Mouse (Mus musculus) limb, embryonic 14.5 days (tissue): Measurements from ENCODE around the gene Vwa7. TPM values are rescaled to one million over a fixed set of nuclear protein-coding genes. Genes with fewer than 3 reads are reported as not detected.
A peak's percentile ranks its signal among the peaks of the same experiment; 100 is the strongest.

Source experiments
- ATAC-seq: fragments of 200-750 bp; cut with Nextera tagmentation; 2 replicates; pipeline ENCODE4 v1.8.0; 2017; ENCODE audit warnings: low read depth, moderate number of reproducible peaks, moderate TSS enrichment; ENCODE audit not compliant: low FRiP score
- DNase-seq: peaks from one replicate; pipeline ENCODE4 v3.0.0-alpha.2; 2015; ENCODE audit warnings: low spot score
- H3K27ac ChIP-seq: fragments of 300-500 bp; sonication (generic); replicated peaks from 2 replicates; pipeline ENCODE4 v1.5.1; 2014; ENCODE audit warnings: low read depth, mild to moderate bottlenecking, low read length, moderate library complexity, mixed read lengths
- H3K27me3 ChIP-seq: fragments of 300-500 bp; sonication (generic); 2 replicates; pipeline ENCODE4 v1.6.1; 2014; ENCODE audit warnings: low read length, mixed read lengths; ENCODE audit not compliant: control insufficient read depth, insufficient read depth
- H3K36me3 ChIP-seq: fragments of 300-500 bp; sonication (generic); 2 replicates; pipeline ENCODE4 v1.6.1; 2014; ENCODE audit warnings: mild to moderate bottlenecking, low read length, moderate library complexity, mixed read lengths; ENCODE audit not compliant: control insufficient read depth, insufficient read depth
- H3K4me1 ChIP-seq: fragments of 300-500 bp; sonication (generic); 2 replicates; pipeline ENCODE4 v1.6.1; 2014; ENCODE audit warnings: antibody characterized with exemption, low read length, mixed read lengths; ENCODE audit not compliant: control insufficient read depth, insufficient read depth
- H3K4me2 ChIP-seq: fragments of 300-500 bp; sonication (generic); replicated peaks from 2 replicates; pipeline ENCODE4 v1.6.1; 2014; ENCODE audit warnings: low read depth, mild to moderate bottlenecking, low read length, moderate library complexity; ENCODE audit not compliant: severe bottlenecking
- H3K4me3 ChIP-seq: fragments of 300-500 bp; sonication (generic); replicated peaks from 2 replicates; pipeline ENCODE4 v1.5.1; 2014; ENCODE audit warnings: low read length
- H3K9ac ChIP-seq: fragments of 300-500 bp; sonication (generic); 2 replicates; pipeline ENCODE4 v1.6.1; 2014; ENCODE audit warnings: mild to moderate bottlenecking, low read depth, low read length, moderate library complexity; ENCODE audit not compliant: severe bottlenecking
- H3K9me3 ChIP-seq: fragments of 300-500 bp; sonication (generic); 2 replicates; pipeline ENCODE4 v1.6.1; 2016; ENCODE audit warnings: low read length; ENCODE audit not compliant: control insufficient read depth
- POLR2A ChIP-seq: fragments of 200-500 bp; IDR thresholded peaks from 2 replicates; pipeline ENCODE4 v1.8.0; 2012; ENCODE audit warnings: inconsistent platforms, mild to moderate bottlenecking, moderate library complexity, borderline replicate concordance; ENCODE audit not compliant: insufficient read depth, insufficient read length; ENCODE audit errors: extremely low read depth
- WGBS: fragments of 180-500 bp; shearing (Covaris S2); extraction: QIAGEN DNeasy Blood & Tissue Kit; methylation state at CpG from one replicate; pipeline ENCODE4 v1.1.7; 2014; 5-methylcytosine and 5-hydroxymethylcytosine counted together
- polyA plus RNA-seq, 2 experiments: library from polyadenylated mRNA; depleted of rRNA in 1 of 2; stranded (reverse) in 1 of 2; unstranded in 1 of 2; fragments of >200 nt; fragmentation: Nextera tagmentation in 1 of 2; extraction: Ambion mirVana in 1 of 2; gene quantifications; 2 replicates each; pipeline versions ENCODE4 v1.2.1 to v1.2.3; 2012 to 2014

Vwa7 gene
- polyA plus RNA-seq, 2 experiments, result 0.15 to 0.64 TPM

DNA sequence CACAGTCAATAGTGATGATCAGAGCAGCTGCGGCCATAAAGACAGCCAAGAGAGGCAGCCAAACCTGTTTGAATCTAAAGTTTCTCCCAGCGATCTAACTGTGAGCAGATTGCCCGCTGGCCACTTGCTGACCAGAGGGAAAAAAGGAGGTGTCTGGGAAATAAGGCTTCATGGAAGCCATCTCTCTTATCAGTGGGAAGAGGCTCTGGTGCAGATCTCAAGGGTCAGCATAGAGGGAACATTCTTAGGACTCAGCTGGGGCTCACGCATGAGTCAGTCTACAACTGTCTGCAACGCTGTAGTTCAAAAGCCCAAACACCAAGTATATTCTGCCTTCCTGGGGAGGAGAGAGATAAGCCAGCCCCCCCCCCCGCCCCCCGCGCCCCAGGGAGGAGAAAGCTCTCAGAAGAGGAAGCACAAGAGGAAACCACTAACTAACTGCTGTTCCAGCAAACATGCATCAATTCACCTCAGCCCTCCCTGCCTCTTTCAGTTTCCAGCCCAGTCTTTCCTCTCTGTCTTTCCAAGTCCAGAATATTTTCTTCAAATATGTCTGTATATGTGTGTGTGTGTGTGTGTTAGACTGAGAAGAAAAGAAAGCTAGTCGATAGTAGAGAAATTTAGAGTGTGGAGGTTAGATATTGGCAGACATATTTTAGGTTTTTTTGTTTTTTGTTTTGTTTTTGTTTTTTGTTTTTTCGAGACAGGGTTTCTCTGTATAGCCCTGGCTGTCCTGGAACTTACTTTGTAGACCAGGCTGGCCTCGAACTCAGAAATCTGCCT, 32.0 kb downstream of the Vwa7 start:
- Histone ChIP-seq H3K4me2 (0 out of 2 replicates have a peak overlapping the region, but pooled peaks have one; percentile 10), H3K36me3 (peaks cover 14% of the 10 kb centered on the region), H3K27ac (peak overlapping the region; percentile 26), H3K9me3 (no peaks in the 10 kb centered on the region), H3K4me3 (no peak overlapping the region), H3K4me1 (peaks cover 41% of the 10 kb centered on the region), H3K27me3 (no peaks in the 10 kb centered on the region), H3K9ac (no peak overlapping the region; the same call in 1 of the 2 replicates)
- 38% methylated on average over 11 of the region's 11 CpGs for WGBS
- DNase-seq (no peak), ATAC-seq (no peak)
- no peak for TF ChIP-seq POLR2A

DNA sequence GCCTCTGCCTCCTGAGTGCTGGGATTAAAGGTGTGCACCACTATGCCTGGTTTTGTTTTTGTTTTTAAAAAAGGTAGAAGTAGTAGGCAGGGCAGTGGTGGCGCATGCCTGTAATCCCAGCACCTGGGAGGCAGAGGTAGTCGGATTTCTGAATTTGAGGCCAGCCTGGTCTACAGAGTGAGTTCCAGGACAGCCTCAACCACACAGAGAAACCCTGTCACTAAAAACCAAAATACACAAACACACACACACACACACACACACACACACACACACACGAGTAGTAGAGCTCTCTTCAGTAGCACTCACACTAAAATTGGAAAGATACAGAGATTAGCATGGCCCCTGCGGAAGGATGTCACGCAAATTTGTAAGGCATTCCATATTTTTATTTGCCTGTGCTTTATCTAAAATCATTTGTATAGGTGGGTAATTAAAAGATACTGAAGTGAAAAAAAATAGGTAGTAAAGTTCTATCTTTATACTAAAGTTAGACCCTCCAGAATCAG, 32.6 kb downstream of the Vwa7 start:
- Histone ChIP-seq H3K4me1 (peaks cover 41% of the 10 kb centered on the region), H3K4me3 (peak overlapping the region; percentile 63), H3K36me3 (peaks cover 20% of the 10 kb centered on the region), H3K4me2 (peak overlapping the region; percentile 91), H3K27me3 (no peaks in the 10 kb centered on the region), H3K9ac (no peak overlapping the region), H3K27ac (peak overlapping the region; percentile 97), H3K9me3 (no peaks in the 10 kb centered on the region)
- ATAC-seq (no peak), DNase-seq (no peak)
- TF ChIP-seq POLR2A, result no peak
- 79% methylated on average over 5 of the region's 5 CpGs for WGBS

DNA sequence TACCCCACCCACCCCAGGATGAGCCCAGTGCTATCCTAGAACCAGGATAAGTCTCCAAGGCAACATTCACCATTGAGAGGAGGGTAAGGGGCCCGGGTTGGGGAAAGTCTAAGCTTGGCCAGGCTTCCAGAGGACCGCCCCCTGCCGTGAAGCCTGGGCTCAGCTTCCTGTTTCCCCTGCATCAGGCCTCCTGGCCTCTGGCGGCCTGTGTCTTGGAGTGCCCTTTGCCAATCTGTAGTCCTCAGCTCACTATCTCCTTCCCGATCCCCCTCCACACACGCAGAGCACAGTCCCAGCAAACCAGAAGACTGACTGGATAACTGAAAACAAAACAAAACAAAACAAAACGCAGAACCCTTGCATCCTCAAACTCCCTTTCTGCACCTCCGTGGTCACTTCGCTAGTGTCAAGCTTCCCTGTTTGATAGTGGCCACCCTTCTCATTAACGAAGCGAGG, 33.2 kb downstream of the Vwa7 start, which contains the start of gene Clic1:
Gene Clic1 (plus strand): TSS at position 406 of the 456 bp plus-strand sequence.
- Histone ChIP-seq H3K27ac (peak within 1 kb of the TSS; percentile 97), H3K4me2 (peak within 1 kb of the TSS; percentile 91), H3K4me3 (peak within 1 kb of the TSS; percentile 63), H3K27me3 (no peaks in the 10 kb centered on the region), H3K36me3 (peaks cover 26% of the 10 kb centered on the region), H3K9ac (peak within 1 kb of the TSS; percentile 79), H3K9me3 (no peaks in the 10 kb centered on the region), H3K4me1 (peaks cover 41% of the 10 kb centered on the region)
- WGBS, result 3% methylated on average over 11 of the region's 11 CpGs
- DNase-seq, result peak; percentile 92
- ATAC-seq, result peak; percentile 4; the same call in 1 of the 2 replicates
- TF ChIP-seq POLR2A, result peak; percentile 49; the same call in 1 of the 2 replicates

DNA sequence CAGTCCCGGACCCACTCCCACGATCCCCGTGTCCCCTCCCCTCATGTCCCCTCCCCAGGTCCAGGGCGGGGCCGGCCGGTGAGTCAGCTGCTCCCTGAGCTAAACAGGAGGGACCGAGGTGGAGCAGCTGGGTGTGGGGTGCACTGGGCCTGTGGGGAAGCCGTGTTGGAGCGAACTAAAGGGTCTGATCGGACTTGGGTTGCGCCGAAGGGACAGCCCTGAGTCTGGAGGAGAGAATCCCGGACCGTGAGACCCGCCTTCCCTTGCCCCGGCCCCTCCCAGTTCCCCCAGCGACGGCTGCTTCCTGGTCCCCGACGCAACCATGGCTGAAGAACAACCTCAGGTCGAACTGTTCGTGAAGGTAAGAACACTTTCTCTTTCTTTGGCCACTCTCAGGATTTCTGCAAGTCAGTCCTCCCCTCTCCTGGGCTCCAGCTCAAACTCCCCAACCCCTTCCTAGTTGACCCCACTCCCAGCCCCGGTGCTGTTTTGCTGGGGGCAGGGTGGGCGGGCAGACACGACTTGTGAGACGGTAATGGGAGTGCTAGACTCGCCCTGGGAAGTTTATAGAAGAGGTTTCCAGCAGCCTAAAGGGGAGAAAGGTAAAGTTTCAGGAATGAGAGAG, 33.9 kb downstream of the Vwa7 start:
- ATAC-seq, result 0 out of 2 replicates have a peak, but pooled peaks have one; percentile 3
- peak overlapping the region; percentile 63 for H3K4me3 ChIP-seq
- peaks cover 41% of the 10 kb centered on the region for H3K4me1 ChIP-seq
- peak overlapping the region; percentile 97 for H3K27ac ChIP-seq
- TF ChIP-seq POLR2A, result no peak
- DNase-seq, result peak; percentile 67
- no peaks in the 10 kb centered on the region for H3K27me3 ChIP-seq
- H3K36me3 ChIP-seq, result peaks cover 32% of the 10 kb centered on the region
- no peaks in the 10 kb centered on the region for H3K9me3 ChIP-seq
- H3K9ac ChIP-seq, result peak overlapping the region; percentile 79
- H3K4me2 ChIP-seq, result peak overlapping the region; percentile 91
- 3% methylated on average over 22 of the region's 27 CpGs for WGBS
